Mouse (Mus musculus): ENCODE results near the gene Gm10377.
"Not testable (repeated sequence)": the region's sequence is repeated elsewhere in the genome, so short reads cannot be mapped to it uniquely, and the experiment has no call there.

Gm10377 gene

GRCm38 (mm10) chr14:42797887-42798286 lies at the start of gene Gm10377:
Gene Gm10377, minus strand, starts transcription at chr14:42797987.
- DNase-seq (ENCODE audit: low spot score in 2 of 2): not testable (repeated sequence)

DNA sequence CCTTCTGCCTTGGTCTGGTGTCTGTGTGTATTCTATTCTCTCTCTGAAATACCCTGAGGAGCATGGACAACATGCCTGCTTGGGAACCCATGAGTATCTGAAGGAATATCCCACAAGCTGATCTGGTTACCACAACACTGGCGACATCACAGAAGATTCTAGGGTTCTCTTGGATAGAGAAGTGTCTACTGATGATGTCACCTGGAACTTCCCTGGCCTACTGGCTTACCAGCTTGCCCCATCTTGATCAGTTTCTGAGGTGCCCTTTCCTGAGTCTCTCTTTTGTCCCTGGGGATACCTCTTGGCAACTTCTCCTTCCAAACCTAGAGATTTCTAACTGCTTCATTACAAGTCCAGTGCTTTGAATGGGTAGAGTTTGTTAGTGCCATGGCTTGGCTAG lies 29.1 kb downstream of the Gm10377 start, which contains the start of gene Gm3015:
Gene Gm3015 (minus strand): TSS at position 101 of the 400 bp plus-strand sequence.
- DNase-seq (ENCODE audit: low spot score in 2 of 2): not testable (repeated sequence)
